Mouse (Mus musculus) forebrain, embryonic 16.5 days (tissue): ENCODE measurements around the gene Hs6st3. TPM values are rescaled to one million over a fixed set of nuclear protein-coding genes. Genes with fewer than 3 reads are reported as not detected.
A peak's percentile ranks its signal among the peaks of the same experiment; 100 is the strongest.

Source experiments
- ATAC-seq: fragments of 200-750 bp; cut with Nextera tagmentation; 2 replicates; pipeline ENCODE4 v1.8.0; 2017; ENCODE audit warnings: mild to moderate bottlenecking, moderate library complexity
- H3K27ac ChIP-seq: fragments of 300-500 bp; sonication (generic); 2 replicates; pipeline ENCODE4 v1.5.1; 2014; ENCODE audit warnings: low read length, control low read depth
- H3K27me3 ChIP-seq: fragments of 300-500 bp; sonication (generic); replicated peaks from 2 replicates; pipeline ENCODE4 v1.6.1; 2014; ENCODE audit warnings: low read length; ENCODE audit not compliant: control insufficient read depth, insufficient read depth
- H3K36me3 ChIP-seq: fragments of 300-500 bp; sonication (generic); 2 replicates; pipeline ENCODE4 v1.6.1; 2014; ENCODE audit not compliant: control insufficient read depth, insufficient read depth
- H3K4me1 ChIP-seq: fragments of 300-500 bp; sonication (generic); replicated peaks from 2 replicates; pipeline ENCODE4 v1.6.1; 2014; ENCODE audit warnings: low read length; ENCODE audit not compliant: control insufficient read depth, insufficient read depth
- H3K4me2 ChIP-seq: fragments of 300-500 bp; sonication (generic); 2 replicates; pipeline ENCODE4 v1.6.1; 2014; ENCODE audit warnings: mild to moderate bottlenecking, low read length, control low read depth
- H3K4me3 ChIP-seq: fragments of 300-500 bp; sonication (generic); replicated peaks from 2 replicates; pipeline ENCODE4 v1.5.1; 2014; ENCODE audit warnings: mild to moderate bottlenecking, low read length, control low read depth
- H3K9ac ChIP-seq: fragments of 300-500 bp; sonication (generic); replicated peaks from 2 replicates; pipeline ENCODE4 v1.6.1; 2014; ENCODE audit warnings: low read depth, low read length, control low read depth
- H3K9me3 ChIP-seq: fragments of 300-500 bp; sonication (generic); 2 replicates; pipeline ENCODE4 v1.6.1; 2016; ENCODE audit warnings: low read length; ENCODE audit not compliant: control insufficient read depth
- WGBS: fragments of 180-500 bp; shearing (Covaris S2); extraction: QIAGEN DNeasy Blood & Tissue Kit; methylation state at CpG from one replicate; pipeline ENCODE4 v1.1.7; 2014; 5-methylcytosine and 5-hydroxymethylcytosine counted together
- polyA plus RNA-seq: library from polyadenylated mRNA; unstranded; fragments of >200 nt; fragmentation: Nextera tagmentation; extraction: Ambion mirVana; gene quantifications from 2 replicates; pipeline ENCODE4 v1.2.1, GENCODE M21; 2015

Hs6st3 gene
- polyA plus RNA-seq, 1 experiment from 2014 or later, result 0.87 TPM

GRCm38 (mm10) chr14:119761376-119761775, 623.2 kb downstream of the Hs6st3 start:
- Histone ChIP-seq H3K4me2 (no peak overlapping the region), H3K4me1 (no peaks in the 10 kb centered on the region), H3K4me3 (no peak overlapping the region), H3K9me3 (no peaks in the 10 kb centered on the region), H3K27me3 (no peaks in the 10 kb centered on the region), H3K27ac (no peak overlapping the region), H3K9ac (no peak overlapping the region), H3K36me3 (no peaks in the 10 kb centered on the region)
- ATAC-seq, result no peak
- 86% methylated on average over 7 of the region's 7 CpGs for WGBS

DNA sequence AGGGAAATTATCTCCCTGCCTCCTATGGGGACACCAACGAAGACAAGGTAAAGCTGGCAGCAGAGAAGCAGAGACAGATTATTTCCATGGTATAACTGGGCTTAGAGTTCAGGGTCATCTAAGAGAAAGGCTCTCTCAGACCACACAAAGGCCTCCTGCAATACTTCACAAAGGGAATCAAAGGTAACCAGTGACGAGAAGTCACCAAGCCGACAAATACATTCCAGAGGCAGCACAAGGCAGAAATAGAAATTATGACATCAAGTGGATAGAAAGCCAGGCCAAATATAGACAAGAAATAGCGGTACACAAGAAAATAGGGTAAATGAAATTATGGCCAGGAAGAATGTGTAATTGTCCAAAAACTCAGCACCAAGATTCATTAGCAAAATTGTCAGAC, 633.9 kb downstream of the Hs6st3 start:
- Histone ChIP-seq H3K9me3 (no peaks in the 10 kb centered on the region), H3K9ac (no peak overlapping the region), H3K4me1 (no peaks in the 10 kb centered on the region), H3K27me3 (no peaks in the 10 kb centered on the region), H3K36me3 (no peaks in the 10 kb centered on the region), H3K4me3 (no peak overlapping the region), H3K27ac (no peak overlapping the region), H3K4me2 (no peak overlapping the region)
- WGBS, result 61% methylated on average over 4 of the region's 4 CpGs
- no peak for ATAC-seq

GRCm38 (mm10) chr14:119776261-119776660, 638.1 kb downstream of the Hs6st3 start:
- Histone ChIP-seq H3K4me2 (no peak overlapping the region), H3K27ac (no peak overlapping the region), H3K4me1 (no peaks in the 10 kb centered on the region), H3K27me3 (no peaks in the 10 kb centered on the region), H3K9me3 (no peaks in the 10 kb centered on the region), H3K4me3 (no peak overlapping the region), H3K36me3 (no peaks in the 10 kb centered on the region), H3K9ac (no peak overlapping the region)
- 72% methylated on average over 3 of the region's 3 CpGs for WGBS
- ATAC-seq, result no peak

DNA sequence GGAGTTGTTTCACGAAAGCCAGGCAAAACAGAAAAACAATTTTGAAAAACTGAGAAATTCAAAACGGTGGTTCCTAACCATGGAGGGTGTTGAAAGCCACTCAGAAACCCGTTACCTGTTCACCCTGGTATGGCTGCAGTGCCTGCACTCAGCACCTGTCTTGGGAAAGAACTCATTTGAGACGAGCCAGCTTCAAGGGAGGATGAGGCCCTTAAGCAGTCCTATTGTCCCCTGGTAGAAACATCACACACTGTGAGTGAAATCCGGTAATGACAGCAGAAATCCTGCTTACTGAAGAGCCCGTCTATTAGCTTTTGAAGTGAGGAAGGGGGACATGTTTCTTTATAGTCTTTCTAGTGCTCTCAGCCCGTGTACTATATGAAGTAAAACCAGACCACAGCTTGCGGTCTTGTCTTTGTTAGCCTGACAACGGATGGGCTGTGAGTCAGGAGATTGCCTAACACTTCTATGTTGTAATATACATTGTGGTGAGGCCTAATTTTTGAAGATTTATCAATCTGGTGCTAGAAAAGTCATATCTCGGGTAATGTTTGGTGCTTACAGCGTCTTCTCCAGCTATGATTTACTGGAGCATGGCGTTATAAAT, 641.9 kb downstream of the Hs6st3 start:
- H3K27me3 ChIP-seq, result no peaks in the 10 kb centered on the region
- no peak overlapping the region for H3K4me3 ChIP-seq
- no peak overlapping the region for H3K27ac ChIP-seq
- H3K4me2 ChIP-seq, result no peak overlapping the region
- H3K9ac ChIP-seq, result no peak overlapping the region
- H3K36me3 ChIP-seq, result no peaks in the 10 kb centered on the region
- 75% methylated on average over 12 of the region's 12 CpGs for WGBS
- H3K9me3 ChIP-seq, result no peaks in the 10 kb centered on the region
- H3K4me1 ChIP-seq, result no peaks in the 10 kb centered on the region
- ATAC-seq, result no peak

DNA sequence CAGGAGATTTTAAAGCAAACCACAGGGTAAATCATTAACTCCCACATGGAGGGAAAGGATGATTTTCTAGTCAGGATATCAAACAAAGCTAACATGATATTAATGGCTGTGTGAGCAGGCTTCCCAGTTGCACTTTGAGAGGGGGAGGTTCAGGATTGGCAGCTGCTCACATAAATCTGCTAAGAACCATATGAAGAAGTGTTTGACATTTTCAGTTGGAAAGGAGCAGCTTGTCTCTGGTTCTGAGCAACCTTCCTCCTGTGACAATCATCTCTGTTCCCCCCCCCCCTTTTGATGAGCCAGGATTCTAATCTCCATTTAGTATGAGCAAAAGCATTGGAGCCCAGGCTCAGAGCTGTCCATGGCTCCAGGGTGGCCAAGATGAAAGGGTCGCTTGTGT, 643.0 kb downstream of the Hs6st3 start:
- no peak overlapping the region for H3K27ac ChIP-seq

DNA sequence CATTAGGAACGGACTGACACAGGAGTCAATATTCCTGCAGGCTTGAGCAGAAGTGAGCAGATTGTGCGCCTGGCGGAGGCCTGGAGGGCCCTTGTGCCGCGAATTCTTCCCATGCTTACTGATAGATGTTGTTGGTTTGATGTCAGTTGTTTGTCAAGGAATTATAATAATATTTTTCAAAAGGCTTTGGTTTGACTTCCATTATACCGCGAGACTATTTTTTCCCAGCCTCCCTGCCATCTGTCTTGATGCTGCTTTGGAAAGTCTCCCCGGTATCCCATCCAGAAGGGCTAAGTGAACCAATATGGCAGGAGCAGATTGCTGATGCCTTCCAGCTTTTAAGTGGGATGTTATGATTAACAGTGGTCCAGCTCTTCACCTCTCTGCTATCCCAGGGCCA, 651.3 kb downstream of the Hs6st3 start:
- no peak overlapping the region for H3K4me3 ChIP-seq
- no peak overlapping the region for H3K9ac ChIP-seq
- 64% methylated on average over 8 of the region's 8 CpGs for WGBS
- no peak overlapping the region for H3K4me2 ChIP-seq
- no peaks in the 10 kb centered on the region for H3K36me3 ChIP-seq
- no peaks in the 10 kb centered on the region for H3K9me3 ChIP-seq
- peaks cover 2% of the 10 kb centered on the region; the same call in 1 of the 2 replicates for H3K4me1 ChIP-seq
- ATAC-seq, result peak; percentile 90
- H3K27me3 ChIP-seq, result no peaks in the 10 kb centered on the region
- H3K27ac ChIP-seq, result no peak overlapping the region

More for the DNA sequence above, 643.0 kb downstream of the Hs6st3 start:
- Histone ChIP-seq H3K9me3 (no peaks in the 10 kb centered on the region), H3K9ac (no peak overlapping the region), H3K4me2 (no peak overlapping the region), H3K4me3 (no peak overlapping the region), H3K27me3 (no peaks in the 10 kb centered on the region), H3K4me1 (no peaks in the 10 kb centered on the region), H3K36me3 (no peaks in the 10 kb centered on the region)
- WGBS, result 90% methylated on average over 1 of the region's 1 CpGs
- ATAC-seq, result peak; percentile 68

GRCm38 (mm10) chr14:119797172-119797850, 659.2 kb downstream of the Hs6st3 start:
- no peaks in the 10 kb centered on the region for H3K27me3 ChIP-seq
- WGBS, result 50% methylated on average over 9 of the region's 9 CpGs

GRCm38 (mm10) chr14:119798561-119798960, 660.4 kb downstream of the Hs6st3 start:
- H3K4me3 ChIP-seq, result no peak overlapping the region
- no peak for ATAC-seq
- no peaks in the 10 kb centered on the region for H3K27me3 ChIP-seq
- H3K4me2 ChIP-seq, result no peak overlapping the region
- H3K27ac ChIP-seq, result no peak overlapping the region
- H3K4me1 ChIP-seq, result peaks cover 7% of the 10 kb centered on the region; the same call in 1 of the 2 replicates
- no peaks in the 10 kb centered on the region for H3K9me3 ChIP-seq
- no peak overlapping the region for H3K9ac ChIP-seq
- H3K36me3 ChIP-seq, result no peaks in the 10 kb centered on the region
- 81% methylated on average over 11 of the region's 11 CpGs for WGBS

More at GRCm38 (mm10) chr14:119797172-119797850, 659.2 kb downstream of the Hs6st3 start:
- Histone ChIP-seq H3K36me3 (no peaks in the 10 kb centered on the region), H3K4me1 (peaks cover 7% of the 10 kb centered on the region; the same call in 1 of the 2 replicates), H3K9ac (no peak overlapping the region), H3K27ac (no peak overlapping the region), H3K4me3 (no peak overlapping the region), H3K9me3 (no peaks in the 10 kb centered on the region), H3K4me2 (no peak overlapping the region)
- no peak for ATAC-seq

GRCm38 (mm10) chr14:119800856-119801255, 662.7 kb downstream of the Hs6st3 start:
- no peak overlapping the region for H3K4me3 ChIP-seq
- no peaks in the 10 kb centered on the region for H3K27me3 ChIP-seq
- H3K27ac ChIP-seq, result no peak overlapping the region
- no peak for ATAC-seq
- no peak overlapping the region; the same call in 1 of the 2 replicates for H3K4me2 ChIP-seq
- no peak overlapping the region for H3K9ac ChIP-seq
- WGBS, result 47% methylated on average over 11 of the region's 11 CpGs
- H3K9me3 ChIP-seq, result no peaks in the 10 kb centered on the region
- no peaks in the 10 kb centered on the region for H3K36me3 ChIP-seq
- H3K4me1 ChIP-seq, result peaks cover 7% of the 10 kb centered on the region; the same call in 1 of the 2 replicates
